Mouse (Mus musculus) olfactory bulb, adult 2 months (tissue): ENCODE measurements around the gene Rcbtb2.

Experiments used
- CTCF ChIP-seq: fragments of 200-500 bp; IDR thresholded peaks from 2 replicates; pipeline ENCODE4 v1.5.1; 2012; ENCODE audit warnings: low read depth, mild to moderate bottlenecking, low read length, moderate library complexity; ENCODE audit not compliant: insufficient read depth
- POLR2A ChIP-seq: fragments of 200-500 bp; IDR thresholded peaks from 2 replicates; pipeline ENCODE4 v1.6.1; 2012; ENCODE audit warnings: mild to moderate bottlenecking, low read depth, low read length, moderate library complexity; ENCODE audit not compliant: insufficient read depth

DNA sequence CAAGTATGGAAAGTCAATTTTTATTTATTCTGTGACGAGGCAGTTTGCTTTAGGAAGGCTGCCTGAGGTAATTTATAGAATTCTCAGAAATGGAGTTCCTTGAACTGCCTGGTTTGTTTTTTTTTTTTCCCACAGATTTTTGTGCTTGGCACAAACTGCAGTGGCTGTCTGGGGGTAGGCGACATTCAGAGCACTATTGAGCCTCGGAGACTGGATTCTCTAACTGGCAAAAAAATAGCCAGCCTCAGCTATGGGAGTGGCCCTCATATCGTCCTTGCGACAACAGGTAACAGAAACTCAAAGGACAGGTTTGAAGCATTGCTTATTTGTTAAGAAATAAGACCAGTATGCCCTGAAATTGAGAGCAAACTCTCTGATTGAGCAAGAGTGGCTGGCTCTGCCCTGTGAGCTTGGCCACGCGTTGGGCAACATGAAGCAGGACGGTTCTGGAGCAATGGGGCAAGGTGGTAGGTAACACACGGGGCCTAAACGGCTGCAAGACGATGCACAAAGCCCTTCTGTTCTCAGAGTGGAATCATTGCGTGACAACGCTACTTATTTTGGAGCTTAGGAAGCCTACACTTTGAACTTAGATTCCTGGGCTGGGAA lies 39.5 kb downstream of the Rcbtb2 start:
- TF ChIP-seq CTCF (no peak), POLR2A (no peak)
